Mouse (Mus musculus): ENCODE results near the gene Hsd3b2.
"Not testable (repeated sequence)": the region's sequence is repeated elsewhere in the genome, so short reads cannot be mapped to it uniquely, and the experiment has no call there.

Gene Hsd3b2

DNA sequence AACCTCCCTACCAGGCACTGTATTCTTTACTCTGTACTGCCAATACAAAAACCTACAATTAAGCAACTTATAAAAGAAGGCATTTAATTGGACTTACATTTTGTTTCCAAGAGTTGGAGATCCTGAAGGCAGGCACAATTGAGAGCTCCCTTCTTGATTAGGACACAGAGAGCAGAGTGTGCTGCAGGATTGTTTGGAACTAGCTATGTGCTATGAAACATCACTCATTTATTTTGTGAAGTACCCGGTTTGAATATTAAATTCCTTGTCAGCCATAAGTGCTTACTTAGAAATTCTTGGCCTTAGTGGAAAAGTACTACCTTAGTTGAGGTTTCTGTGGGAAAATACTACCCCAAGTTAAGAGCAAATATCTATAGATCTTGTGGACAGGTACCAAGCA lies at the start of gene Hsd3b2:
Hsd3b2 (minus strand) TSS at position 168 of the 400 bp plus-strand sequence.
- no peak for DNase-seq (ENCODE audit: low read depth, low spot score)

DNA sequence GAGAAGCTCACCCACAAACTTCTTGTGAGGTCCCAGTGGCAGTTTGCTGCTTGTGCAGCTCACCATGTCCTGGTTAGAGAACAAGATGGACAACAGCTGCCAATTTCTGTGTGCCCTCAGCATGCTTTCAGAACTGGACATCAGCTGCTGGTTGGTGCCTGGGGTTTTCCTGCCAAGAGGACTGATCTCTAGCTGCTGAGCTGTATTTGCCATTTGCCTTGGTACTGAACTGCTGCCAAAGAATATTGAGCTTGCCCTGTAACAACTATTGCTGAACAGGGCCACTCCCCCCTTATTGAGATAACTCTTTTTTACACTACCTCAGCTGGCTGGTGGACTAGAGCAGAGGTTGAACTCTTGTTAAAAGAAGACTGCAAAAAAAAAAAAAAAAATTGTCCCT lies 39.8 kb upstream of the Hsd3b2 start:
- no peak for DNase-seq (ENCODE audit: low read depth, low spot score)

DNA sequence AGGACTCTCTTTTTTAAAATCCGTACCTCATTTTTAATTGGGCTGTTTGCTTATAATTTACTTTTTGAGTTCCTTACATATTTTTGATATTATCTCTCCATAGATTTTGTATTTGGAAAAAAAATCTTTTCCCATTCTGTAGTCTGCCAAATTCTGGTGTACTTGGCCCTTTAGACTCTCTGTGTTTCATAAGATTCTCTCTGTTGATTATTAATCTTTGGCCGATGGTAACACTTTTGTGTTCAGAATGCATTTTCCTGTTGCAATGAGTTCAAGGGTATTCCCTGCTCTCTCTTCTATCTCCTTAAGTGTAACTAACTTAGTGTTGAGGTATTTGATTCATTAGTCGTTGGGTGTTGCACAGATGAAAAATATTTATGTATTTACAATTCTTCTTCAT lies 32.5 kb upstream of the Hsd3b2 start:
- DNase-seq (ENCODE audit: low read depth, low spot score): no peak

DNA sequence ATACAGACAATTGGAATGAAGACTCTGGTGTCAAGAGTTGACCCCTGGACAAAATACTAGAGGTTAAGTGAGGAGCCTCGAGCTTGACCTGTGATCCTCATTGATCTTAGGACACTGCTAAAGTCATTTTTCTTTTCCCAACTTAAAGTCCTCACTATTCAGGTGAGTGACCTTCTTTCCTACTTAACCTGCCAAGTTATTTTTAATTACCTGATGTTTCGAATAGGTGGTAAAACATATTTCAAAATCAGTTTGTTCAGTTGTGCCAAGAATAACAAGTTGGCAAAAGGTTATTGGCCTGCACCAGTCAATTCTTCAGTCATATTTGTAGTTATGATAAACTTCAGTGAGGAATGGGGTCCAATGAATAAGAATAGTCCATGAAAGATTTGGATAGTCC lies 27.8 kb upstream of the Hsd3b2 start:
- DNase-seq (ENCODE audit: low read depth, low spot score): no peak

DNA sequence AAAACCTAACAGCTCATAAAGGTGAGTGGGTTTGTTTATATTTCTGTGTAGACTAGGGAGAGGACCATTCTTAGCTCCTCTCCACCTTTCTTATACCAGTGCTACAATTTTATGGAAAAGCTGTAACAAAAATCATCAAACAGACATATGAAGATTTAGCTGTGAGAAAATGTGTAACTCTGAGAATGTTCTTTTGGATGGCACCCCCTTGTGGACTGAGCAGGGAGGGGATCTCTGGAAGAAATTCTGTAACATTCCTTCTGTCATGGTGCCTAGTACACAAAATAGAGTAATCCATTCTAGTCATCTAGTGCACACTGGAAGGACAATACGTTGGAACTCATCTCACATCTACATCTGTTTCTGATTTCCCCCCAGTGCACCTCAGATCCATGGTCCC lies 16.7 kb upstream of the Hsd3b2 start:
- DNase-seq (ENCODE audit: low read depth, low spot score): not testable (repeated sequence)

DNA sequence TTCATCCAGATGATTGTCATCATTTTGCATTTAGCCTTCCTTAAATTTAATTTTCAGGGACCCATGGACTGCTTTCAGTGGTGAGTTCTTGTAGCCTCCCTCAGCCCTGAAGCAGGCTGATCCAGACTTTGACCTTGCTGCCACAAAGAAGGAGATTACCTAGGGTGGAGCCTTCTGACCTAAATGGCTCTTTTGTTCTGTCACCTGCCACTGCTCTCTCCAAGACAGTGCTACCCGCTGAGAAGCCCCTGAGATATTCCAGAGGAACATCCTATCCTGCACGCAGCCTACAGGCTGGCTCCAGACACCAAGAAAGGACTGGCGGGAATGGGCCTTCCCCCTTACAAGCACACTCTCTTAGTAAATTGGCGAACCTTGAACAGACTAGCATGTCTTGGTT lies 10.0 kb upstream of the Hsd3b2 start:
- DNase-seq (ENCODE audit: low read depth, low spot score): no peak

DNA sequence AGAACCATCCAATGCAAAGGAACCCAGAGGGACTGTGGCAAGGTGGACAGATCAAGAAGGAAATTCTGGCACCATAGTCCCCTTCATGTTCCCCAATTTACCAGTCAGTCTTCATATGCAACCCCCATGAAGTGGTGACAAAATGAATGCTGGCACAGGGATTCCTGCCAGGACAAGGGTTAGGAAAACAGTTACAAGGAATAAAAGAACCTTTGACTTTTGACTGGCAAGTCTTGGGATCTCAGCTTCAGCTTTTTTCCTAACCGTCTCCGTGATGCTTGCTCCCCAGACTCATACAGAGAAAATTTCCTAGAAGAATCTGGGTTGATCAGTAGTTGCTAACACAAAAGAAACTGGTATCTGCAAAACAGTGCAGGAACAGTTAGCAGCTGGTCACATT lies 9.4 kb upstream of the Hsd3b2 start:
- DNase-seq (ENCODE audit: low read depth, low spot score): no peak

DNA sequence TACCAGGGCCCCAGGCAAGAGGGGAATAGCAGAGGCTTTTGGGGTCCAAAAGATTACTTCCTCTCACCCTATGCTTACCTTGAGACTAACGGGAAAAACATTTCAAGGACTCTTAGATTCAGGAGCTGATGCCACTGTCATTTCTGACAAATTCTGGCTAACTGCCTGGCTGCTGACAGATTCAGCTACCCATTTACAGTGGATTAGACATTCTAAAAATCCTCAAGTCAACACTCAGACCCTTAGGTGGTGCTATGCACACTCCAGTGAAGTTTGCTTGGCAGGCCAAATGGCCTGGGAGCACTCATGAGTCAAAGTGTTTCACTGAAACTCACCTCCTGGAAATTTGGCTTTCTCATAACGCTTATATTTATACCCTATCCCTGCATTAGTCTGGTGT lies 1.9 kb upstream of the Hsd3b2 start:
- no peak for DNase-seq (ENCODE audit: low read depth, low spot score)

DNA sequence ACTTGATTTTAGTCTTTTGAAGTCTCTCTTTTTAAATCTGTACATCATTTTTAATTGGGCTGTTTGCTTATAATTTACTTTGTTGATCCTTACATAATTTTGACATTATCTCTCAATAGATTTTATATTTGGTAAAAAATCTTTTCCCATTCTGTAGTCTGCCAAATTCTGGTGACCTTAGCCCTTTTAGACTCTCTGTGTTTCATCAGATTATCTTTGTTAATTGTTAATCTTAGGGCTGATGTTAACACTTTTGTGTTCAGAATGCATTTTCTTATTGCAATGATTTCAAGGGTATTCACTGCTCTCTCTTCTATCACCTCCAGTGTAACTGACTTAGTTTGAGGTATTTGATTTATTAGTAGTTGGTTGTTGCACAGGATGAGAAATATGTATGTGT lies 3.6 kb downstream of the Hsd3b2 start:
- DNase-seq (ENCODE audit: low read depth, low spot score): no peak

DNA sequence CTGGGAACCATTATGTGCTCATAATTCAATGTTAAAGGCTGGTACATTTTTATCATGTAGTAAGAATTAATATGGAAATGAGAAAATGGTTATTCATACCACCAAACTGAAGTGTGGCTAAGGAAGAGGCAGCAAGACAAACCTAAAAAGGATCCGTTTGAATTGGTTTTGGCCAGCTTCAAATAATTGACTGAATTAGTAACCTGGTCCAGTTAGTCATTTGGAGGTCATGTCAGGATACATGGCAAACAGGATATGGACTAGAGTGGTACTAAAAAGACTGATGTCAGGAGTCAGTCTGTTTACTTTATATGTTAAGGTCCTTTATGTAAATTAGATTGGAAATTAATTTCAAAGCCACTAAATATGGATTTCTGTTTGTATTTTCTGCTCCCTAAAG lies 41.9 kb downstream of the Hsd3b2 start:
- DNase-seq (ENCODE audit: low read depth, low spot score): no peak

DNA sequence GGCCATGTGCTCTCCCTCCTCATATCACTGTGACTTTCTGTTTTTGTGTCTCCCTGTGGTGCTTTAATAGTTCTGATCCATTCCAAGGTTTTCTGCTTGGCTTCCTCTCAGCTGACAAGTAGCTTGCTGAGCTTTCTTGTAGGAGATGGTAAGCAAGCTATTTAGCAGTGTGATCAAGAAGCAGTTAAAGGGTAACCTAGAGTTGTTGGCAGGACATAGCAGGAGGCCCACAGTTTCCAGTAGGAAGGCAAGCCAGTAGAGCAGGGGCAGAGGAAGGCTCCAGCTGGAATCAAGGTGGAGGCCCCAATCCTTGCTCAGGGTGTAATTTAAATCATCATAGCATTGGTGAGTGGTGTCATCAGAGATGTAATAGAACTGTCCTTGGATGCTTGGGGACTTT lies 43.6 kb downstream of the Hsd3b2 start:
- no peak for DNase-seq (ENCODE audit: low read depth, low spot score)
